Mouse (Mus musculus): ENCODE measurements at regions not wholly inside any gene's neighbourhood (a gene's known extent, or its start where the extent isn't known, plus 50 kb on each side); places are given as distances from the start of the nearest gene placed in this dataset.
"Not testable (repeated sequence)": the region's sequence is repeated elsewhere in the genome, so short reads cannot be mapped to it uniquely, and the experiment has no call there.

DNA sequence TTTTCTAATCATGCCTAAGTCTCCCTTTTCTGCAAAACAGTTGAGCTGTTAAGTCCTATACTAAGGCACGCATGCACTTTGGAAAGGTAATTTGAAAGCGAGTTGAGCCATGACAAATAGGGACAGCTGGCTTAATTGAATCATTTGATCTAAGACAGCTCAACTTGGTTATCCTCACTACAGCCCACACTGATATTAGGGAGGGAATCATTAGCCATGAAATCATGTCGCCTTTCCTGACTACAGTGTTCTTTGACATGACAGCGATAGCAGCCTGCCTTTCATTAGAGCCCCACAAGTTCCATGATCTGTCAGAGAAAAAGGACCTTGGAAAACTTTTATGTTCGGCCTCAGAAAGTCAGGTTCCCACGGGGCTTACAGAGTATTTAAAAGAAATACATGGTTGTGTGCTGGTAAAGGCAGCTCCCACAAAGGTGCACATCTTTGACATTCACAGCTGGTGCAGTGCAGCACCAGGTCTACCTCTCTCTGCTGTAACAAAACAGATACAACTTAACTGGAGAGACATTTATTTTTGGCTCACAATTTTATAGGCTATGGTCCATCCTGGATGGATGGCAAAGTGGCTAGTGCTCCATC lies 803.5 kb downstream of the Cypt12 start:
- H3K36me3 ChIP-seq: no peaks in the 10 kb centered on the region
- H3K4me2 ChIP-seq: no peak overlapping the region
- H3K4me3 ChIP-seq: no peak overlapping the region
- H3K9ac ChIP-seq: no peak overlapping the region
- H3K27ac ChIP-seq: no peak overlapping the region
- H3K9me3 ChIP-seq: no peaks in the 10 kb centered on the region
- ATAC-seq (ENCODE audit: insufficient number of reproducible peaks, insufficient read depth, low FRiP score, low TSS enrichment, low read depth): no peak
- no peaks in the 10 kb centered on the region for H3K4me1 ChIP-seq
- no peaks in the 10 kb centered on the region for H3K27me3 ChIP-seq
- 73% methylated on average over 6 of the region's 6 CpGs for WGBS

GRCm38 (mm10) chr3:18764301-18765078 lies 816.3 kb downstream of the Cypt12 start:
- no peaks in the 10 kb centered on the region for H3K9me3 ChIP-seq
- no peak overlapping the region for H3K27ac ChIP-seq
- H3K27me3 ChIP-seq: no peaks in the 10 kb centered on the region
- no peaks in the 10 kb centered on the region for H3K36me3 ChIP-seq
- no peaks in the 10 kb centered on the region for H3K4me1 ChIP-seq
- no peak overlapping the region for H3K4me2 ChIP-seq
- WGBS: 82% methylated on average over 3 of the region's 3 CpGs
- H3K9ac ChIP-seq: no peak overlapping the region
- H3K4me3 ChIP-seq: no peak overlapping the region
- ATAC-seq (ENCODE audit: insufficient number of reproducible peaks, insufficient read depth, low FRiP score, low TSS enrichment, low read depth): no peak

DNA sequence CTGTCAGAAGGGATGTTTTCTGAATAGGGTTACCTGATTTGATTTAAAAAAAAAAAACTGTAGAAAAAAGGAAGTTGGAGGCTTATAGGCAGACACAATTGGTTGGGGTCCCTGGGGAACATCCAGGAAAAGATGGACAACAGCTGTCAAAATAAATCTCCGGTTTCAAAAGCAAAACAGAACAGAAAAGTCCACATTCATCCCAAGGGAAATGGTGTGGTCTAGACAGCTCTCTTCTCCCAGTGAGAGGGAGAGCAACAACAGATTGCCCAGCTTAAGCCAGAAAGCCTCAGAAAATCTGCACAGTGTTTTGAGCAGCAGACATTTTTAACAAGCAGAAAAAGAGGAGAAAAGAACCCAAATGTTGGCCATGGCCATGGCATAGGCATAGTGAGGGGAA lies 830.3 kb downstream of the Cypt12 start:
- Histone ChIP-seq H3K27me3 (no peaks in the 10 kb centered on the region), H3K27ac (no peak overlapping the region), H3K36me3 (no peaks in the 10 kb centered on the region), H3K9ac (no peak overlapping the region), H3K9me3 (no peaks in the 10 kb centered on the region), H3K4me3 (no peak overlapping the region), H3K4me2 (no peak overlapping the region), H3K4me1 (no peaks in the 10 kb centered on the region)
- WGBS: 27% methylated on average over 1 of the region's 1 CpGs
- ATAC-seq (ENCODE audit: insufficient number of reproducible peaks, insufficient read depth, low FRiP score, low TSS enrichment, low read depth): no peak

DNA sequence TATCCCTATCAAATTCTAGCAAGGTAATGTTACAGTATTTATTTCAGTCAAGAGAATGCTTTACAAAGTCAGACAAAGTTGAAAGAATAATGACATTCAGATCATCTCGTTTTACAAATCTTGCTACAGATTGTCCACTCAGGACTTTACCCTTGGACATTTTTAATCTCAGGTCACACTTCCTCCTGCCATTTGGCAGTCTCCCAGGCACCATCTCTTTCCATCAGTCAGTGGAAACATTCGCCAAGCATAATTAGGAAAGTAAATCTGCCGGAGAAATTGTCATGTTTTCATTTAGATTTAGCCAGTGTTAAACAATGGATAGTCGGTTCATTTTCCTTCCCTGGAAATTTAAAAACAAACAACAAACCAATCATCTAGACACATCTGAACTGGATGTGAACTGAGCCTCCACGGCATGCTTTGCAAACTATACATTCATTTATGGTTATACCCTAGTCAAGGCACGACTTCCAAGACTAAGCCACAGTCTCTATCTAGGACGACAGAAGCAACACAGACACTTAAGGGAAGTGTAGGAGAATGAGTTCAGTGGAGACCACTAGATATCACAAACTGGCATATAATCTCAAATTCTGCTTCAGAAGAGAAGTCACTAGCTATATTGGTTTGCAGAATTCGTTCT lies 839.4 kb downstream of the Cypt12 start:
- no peaks in the 10 kb centered on the region for H3K4me1 ChIP-seq
- H3K36me3 ChIP-seq: no peaks in the 10 kb centered on the region
- whole genome bisulfite sequencing: 62% methylated on average over 8 of the region's 8 CpGs
- H3K9ac ChIP-seq: no peak overlapping the region
- no peak overlapping the region for H3K4me2 ChIP-seq
- H3K27ac ChIP-seq: no peak overlapping the region
- ATAC-seq (ENCODE audit: insufficient number of reproducible peaks, insufficient read depth, low FRiP score, low TSS enrichment, low read depth): no peak
- no peaks in the 10 kb centered on the region for H3K27me3 ChIP-seq
- no peaks in the 10 kb centered on the region for H3K9me3 ChIP-seq
- no peak overlapping the region for H3K4me3 ChIP-seq

DNA sequence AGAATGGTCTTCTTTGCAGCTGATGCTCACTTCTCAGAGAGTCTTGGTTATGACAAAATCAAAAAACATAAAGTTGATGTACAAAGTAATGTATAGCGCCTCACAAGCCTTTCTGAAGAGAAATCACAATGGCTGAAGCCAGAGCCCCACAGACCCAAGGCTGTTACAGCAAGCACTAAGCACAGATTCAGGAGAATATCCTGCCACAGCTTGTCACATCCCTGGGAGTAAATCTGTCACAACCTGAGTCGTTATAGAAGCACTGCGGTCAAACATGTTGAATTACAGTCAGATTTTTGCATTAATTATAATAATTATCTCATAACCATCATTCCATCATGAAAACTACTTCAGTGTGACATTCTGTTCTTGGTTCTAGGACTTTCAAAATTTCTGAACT lies 825.7 kb downstream of the 1700064H15Rik start:
- Histone ChIP-seq H3K36me3 (no peaks in the 10 kb centered on the region), H3K27me3 (no peaks in the 10 kb centered on the region), H3K4me1 (no peaks in the 10 kb centered on the region), H3K4me3 (no peak overlapping the region), H3K9ac (no peak overlapping the region), H3K9me3 (no peaks in the 10 kb centered on the region), H3K27ac (no peak overlapping the region), H3K4me2 (no peak overlapping the region)
- 70% methylated on average over 3 of the region's 3 CpGs for WGBS
- no peak for ATAC-seq (ENCODE audit: insufficient number of reproducible peaks, insufficient read depth, low FRiP score, low TSS enrichment, low read depth)

DNA sequence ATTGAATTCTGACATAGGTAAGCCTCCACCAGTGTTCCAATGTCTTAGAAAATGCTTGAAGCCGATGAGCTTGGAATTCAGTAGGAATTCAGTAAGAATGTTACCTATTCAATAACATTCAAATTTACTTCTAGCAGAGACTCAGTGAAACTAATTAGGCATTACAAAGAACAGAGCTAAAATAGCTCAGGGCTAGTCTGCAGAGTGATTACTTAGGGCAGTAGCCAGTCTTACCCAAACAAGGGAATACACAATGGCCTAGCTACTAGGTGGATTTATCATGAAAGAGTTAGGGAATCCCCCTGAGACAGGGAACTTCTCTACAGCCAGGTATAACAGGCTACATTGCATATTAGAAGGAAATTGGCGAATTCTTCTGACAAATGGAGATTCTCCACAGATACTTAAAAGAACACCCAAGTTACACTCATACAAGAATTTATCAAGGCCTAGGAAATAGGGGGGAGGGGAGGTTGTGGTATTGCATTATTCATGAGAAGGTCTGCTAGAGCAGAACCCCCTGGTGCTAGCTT lies 799.6 kb downstream of the 1700064H15Rik start:
- ATAC-seq (ENCODE audit: insufficient number of reproducible peaks, insufficient read depth, low FRiP score, low TSS enrichment, low read depth); H3K36me3 ChIP-seq; H3K4me1 ChIP-seq; H3K4me2 ChIP-seq; H3K27me3 ChIP-seq; H3K4me3 ChIP-seq; H3K9ac ChIP-seq; H3K9me3 ChIP-seq; H3K27ac ChIP-seq: not testable (repeated sequence)
- WGBS: 37% methylated on average over 2 of the region's 2 CpGs

- Histone ChIP-seq H3K4me2 (no peak overlapping the region), H3K36me3 (no peaks in the 10 kb centered on the region), H3K4me1 (no peaks in the 10 kb centered on the region), H3K9ac (no peak overlapping the region), H3K27ac (no peak overlapping the region), H3K4me3 (no peak overlapping the region), H3K27me3 (no peaks in the 10 kb centered on the region), H3K9me3 (no peaks in the 10 kb centered on the region)
- no peak for ATAC-seq (ENCODE audit: insufficient number of reproducible peaks, insufficient read depth, low FRiP score, low TSS enrichment, low read depth)
- WGBS: 62% methylated on average over 4 of the region's 4 CpGs
Measured at GRCm38 (mm10) chr3:18868117-18868739, 760.2 kb downstream of the 1700064H15Rik start.

- Histone ChIP-seq H3K27me3 (no peaks in the 10 kb centered on the region), H3K4me2 (no peak overlapping the region), H3K9me3 (no peaks in the 10 kb centered on the region), H3K4me1 (no peaks in the 10 kb centered on the region), H3K36me3 (no peaks in the 10 kb centered on the region), H3K27ac (no peak overlapping the region), H3K9ac (no peak overlapping the region), H3K4me3 (no peak overlapping the region)
- WGBS: 8% methylated on average over 2 of the region's 2 CpGs
- no peak for ATAC-seq (ENCODE audit: insufficient number of reproducible peaks, insufficient read depth, low FRiP score, low TSS enrichment, low read depth)
Measured at GRCm38 (mm10) chr3:18868758-18869157, 759.7 kb downstream of the 1700064H15Rik start.

DNA sequence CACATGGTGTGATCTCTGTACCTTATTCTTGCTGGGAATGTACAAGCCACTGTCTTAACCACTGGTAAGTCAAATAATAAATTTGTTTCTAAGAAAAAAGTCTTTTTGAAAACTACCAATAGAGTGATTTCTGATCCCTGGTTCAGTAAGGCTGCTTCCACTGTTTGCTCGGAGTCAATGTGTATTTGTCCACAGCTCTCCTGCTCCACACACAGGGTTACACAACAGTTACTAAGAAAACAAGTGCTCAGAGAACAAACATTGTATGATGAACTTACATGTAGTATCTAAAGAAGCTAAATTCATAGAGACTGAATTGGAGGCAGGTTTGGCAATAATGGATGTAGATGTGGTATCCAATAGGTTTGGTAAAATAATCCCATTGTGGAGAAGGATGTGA lies 751.4 kb downstream of the 1700064H15Rik start:
- 94% methylated on average over 1 of the region's 1 CpGs for WGBS
- H3K36me3 ChIP-seq: no peaks in the 10 kb centered on the region
- H3K9me3 ChIP-seq: no peaks in the 10 kb centered on the region
- H3K27ac ChIP-seq: no peak overlapping the region
- ATAC-seq (ENCODE audit: insufficient number of reproducible peaks, insufficient read depth, low FRiP score, low TSS enrichment, low read depth): no peak
- no peak overlapping the region for H3K4me2 ChIP-seq
- H3K9ac ChIP-seq: no peak overlapping the region
- no peaks in the 10 kb centered on the region for H3K27me3 ChIP-seq
- H3K4me1 ChIP-seq: no peaks in the 10 kb centered on the region
- H3K4me3 ChIP-seq: no peak overlapping the region

DNA sequence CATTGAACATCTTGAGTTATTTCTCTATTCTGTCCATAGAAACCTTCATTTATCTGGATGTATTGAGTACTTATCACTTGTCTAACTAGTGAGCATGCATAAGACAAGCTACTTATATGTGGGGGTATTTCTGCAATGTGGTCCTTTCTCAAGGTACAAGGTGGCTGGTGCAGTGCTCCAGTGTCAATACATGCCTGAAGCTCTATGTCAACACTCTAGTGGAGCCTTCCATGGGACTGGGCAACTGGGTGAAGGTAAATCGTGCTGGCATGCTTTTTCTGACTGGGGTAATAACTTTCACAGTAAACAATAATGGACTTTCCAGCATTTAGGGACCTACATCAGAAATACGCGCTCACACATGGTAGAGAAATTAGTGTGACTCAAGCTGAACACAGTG lies 750.9 kb downstream of the 1700064H15Rik start:
- Histone ChIP-seq H3K9me3 (no peaks in the 10 kb centered on the region), H3K4me3 (no peak overlapping the region), H3K4me2 (no peak overlapping the region), H3K27me3 (no peaks in the 10 kb centered on the region), H3K36me3 (no peaks in the 10 kb centered on the region), H3K9ac (no peak overlapping the region), H3K27ac (no peak overlapping the region), H3K4me1 (no peaks in the 10 kb centered on the region)
- no peak for ATAC-seq (ENCODE audit: insufficient number of reproducible peaks, insufficient read depth, low FRiP score, low TSS enrichment, low read depth)
- 77% methylated on average over 3 of the region's 3 CpGs for WGBS

DNA sequence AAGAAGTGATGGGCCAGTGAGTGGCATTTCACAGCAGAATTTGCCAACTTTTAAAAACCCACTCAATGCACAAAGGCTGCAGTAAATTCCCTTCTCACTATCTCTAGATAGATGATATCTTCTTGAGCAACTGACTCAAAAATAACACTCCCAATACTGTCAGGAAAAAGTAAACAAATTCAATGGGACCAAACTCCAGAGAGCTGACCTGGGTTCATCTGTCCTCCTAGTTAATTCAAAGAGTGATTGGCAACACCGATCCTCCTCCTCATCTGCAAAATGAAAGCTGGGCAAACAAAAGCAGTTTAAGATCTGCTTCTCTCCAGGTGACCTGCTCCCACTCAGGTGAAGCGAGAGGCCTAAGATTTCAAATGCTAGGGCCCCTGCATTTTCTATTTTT lies 747.3 kb downstream of the 1700064H15Rik start:
- Histone ChIP-seq H3K36me3 (no peaks in the 10 kb centered on the region), H3K4me2 (no peak overlapping the region), H3K9ac (no peak overlapping the region), H3K4me1 (no peaks in the 10 kb centered on the region), H3K4me3 (no peak overlapping the region), H3K27me3 (no peaks in the 10 kb centered on the region), H3K9me3 (no peaks in the 10 kb centered on the region), H3K27ac (no peak overlapping the region)
- WGBS: 75% methylated on average over 2 of the region's 2 CpGs
- no peak for ATAC-seq (ENCODE audit: insufficient number of reproducible peaks, insufficient read depth, low FRiP score, low TSS enrichment, low read depth)
